Mouse (Mus musculus) thymus, adult 2 months (tissue): ENCODE data around the gene Ldlrad3.

Experiments
- CTCF ChIP-seq: fragments of 200-500 bp; IDR thresholded peaks from 2 replicates; pipeline ENCODE4 v1.5.1; 2012; ENCODE audit warnings: mild to moderate bottlenecking, control low read depth, low read length, moderate library complexity, borderline replicate concordance; ENCODE audit not compliant: control insufficient read depth, poor library complexity, insufficient read depth; ENCODE audit errors: extremely low read depth
- POLR2A ChIP-seq: fragments of 200-500 bp; IDR thresholded peaks from 2 replicates; pipeline ENCODE4 v1.6.1; 2012; ENCODE audit warnings: mild to moderate bottlenecking, low read length, control low read depth, moderate library complexity; ENCODE audit not compliant: control insufficient read depth, poor library complexity, insufficient read depth; ENCODE audit errors: extremely low read depth

DNA sequence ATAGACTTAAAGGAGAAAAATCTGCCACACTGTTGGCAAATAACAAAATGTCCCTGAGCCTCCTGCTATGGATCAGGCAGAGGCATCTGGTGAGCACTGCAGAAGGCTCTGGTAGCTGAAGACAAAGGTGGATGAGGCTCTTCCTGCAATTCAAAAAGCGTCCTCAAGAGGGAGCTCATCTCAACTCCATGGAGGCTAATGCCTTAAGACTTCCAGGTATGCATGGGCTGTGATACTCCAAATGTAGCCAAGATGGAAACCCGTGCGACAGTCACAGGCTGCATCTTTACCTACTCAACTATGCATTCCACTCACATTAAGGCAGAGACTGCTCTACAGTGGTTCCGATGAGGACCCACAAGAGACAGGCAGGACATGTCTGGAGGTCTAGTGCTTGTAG lies 108.6 kb downstream of the Ldlrad3 start:
- TF ChIP-seq POLR2A, result no peak
- TF ChIP-seq CTCF, result no peak
